Mouse (Mus musculus) large intestine, adult 2 months (tissue): ENCODE data around the gene Ntrk3. TPM values are rescaled to one million over a fixed set of nuclear protein-coding genes. Genes with fewer than 3 reads are reported as not detected.

ENCODE experiments used
- DNase-seq: peaks from one replicate; pipeline ENCODE4 v3.0.0-alpha.2; 2012; ENCODE audit warnings: low read depth, low spot score
- WGBS: fragments of 180-500 bp; shearing (Covaris S2); methylation state at CpG from one replicate; pipeline ENCODE4 v1.1.7; 2018; 5-methylcytosine and 5-hydroxymethylcytosine counted together
- polyA plus RNA-seq: library from polyadenylated mRNA; depleted of rRNA; stranded (reverse); fragments of >200 nt; gene quantifications from 2 replicates; pipeline ENCODE4 v1.2.3, GENCODE M21; 2012

Gene Ntrk3
- polyA plus RNA-seq, 1 experiment, result 1.0 TPM

- 31% methylated on average over 4 of the region's 4 CpGs for WGBS
- no peak for DNase-seq
Measured at GRCm38 (mm10) chr7:78653686-78654085, 84.1 kb downstream of the Ntrk3 start.

GRCm38 (mm10) chr7:78652296-78652695, 85.5 kb downstream of the Ntrk3 start:
- no peak for DNase-seq
- 52% methylated on average over 1 of the region's 1 CpGs for WGBS

- no peak for DNase-seq
- 31% methylated on average over 1 of the region's 1 CpGs for WGBS
Measured at GRCm38 (mm10) chr7:78651540-78651939, 86.3 kb downstream of the Ntrk3 start.

GRCm38 (mm10) chr7:78643667-78644066, 94.1 kb downstream of the Ntrk3 start:
- WGBS, result 56% methylated on average over 6 of the region's 6 CpGs
- DNase-seq, result no peak

GRCm38 (mm10) chr7:78623686-78624085, 114.1 kb downstream of the Ntrk3 start:
- DNase-seq, result no peak
- WGBS, result 33% methylated on average over 4 of the region's 4 CpGs

GRCm38 (mm10) chr7:78621115-78621514, 116.7 kb downstream of the Ntrk3 start:
- 13% methylated on average over 4 of the region's 4 CpGs for WGBS
- no peak for DNase-seq

- no peak for DNase-seq
- WGBS, result 78% methylated on average over 9 of the region's 9 CpGs
Measured at GRCm38 (mm10) chr7:78619818-78620577, 117.8 kb downstream of the Ntrk3 start.

GRCm38 (mm10) chr7:78605538-78606130, 132.2 kb downstream of the Ntrk3 start:
- DNase-seq, result no peak
- 32% methylated on average over 5 of the region's 5 CpGs for WGBS

GRCm38 (mm10) chr7:78603922-78604321, 133.9 kb downstream of the Ntrk3 start:
- 8% methylated on average over 7 of the region's 7 CpGs for WGBS
- no peak for DNase-seq

GRCm38 (mm10) chr7:78601851-78602250, 136.0 kb downstream of the Ntrk3 start:
- DNase-seq, result no peak
- 67% methylated on average over 3 of the region's 3 CpGs for WGBS

- DNase-seq, result no peak
- 91% methylated on average over 6 of the region's 6 CpGs for WGBS
Measured at GRCm38 (mm10) chr7:78600886-78601285, 136.9 kb downstream of the Ntrk3 start.

GRCm38 (mm10) chr7:78599941-78600677, 137.7 kb downstream of the Ntrk3 start:
- DNase-seq, result no peak
- 65% methylated on average over 6 of the region's 6 CpGs for WGBS

- 32% methylated on average over 12 of the region's 12 CpGs for WGBS
- DNase-seq, result no peak
Measured at GRCm38 (mm10) chr7:78598147-78598546, 139.7 kb downstream of the Ntrk3 start.

- 29% methylated on average over 15 of the region's 15 CpGs for WGBS
- DNase-seq, result no peak
Measured at GRCm38 (mm10) chr7:78597251-78598129, 140.3 kb downstream of the Ntrk3 start.

GRCm38 (mm10) chr7:78596556-78596955, 141.3 kb downstream of the Ntrk3 start:
- DNase-seq, result no peak
- 71% methylated on average over 5 of the region's 5 CpGs for WGBS

- WGBS, result 8% methylated on average over 4 of the region's 4 CpGs
- DNase-seq, result peak; percentile 6
Measured at GRCm38 (mm10) chr7:78595895-78596294, 141.9 kb downstream of the Ntrk3 start.

GRCm38 (mm10) chr7:78592948-78593347, 144.9 kb downstream of the Ntrk3 start:
- WGBS, result 82% methylated on average over 4 of the region's 4 CpGs
- DNase-seq, result no peak

GRCm38 (mm10) chr7:78592172-78592571, 145.6 kb downstream of the Ntrk3 start:
- 62% methylated on average over 1 of the region's 1 CpGs for WGBS
- DNase-seq, result no peak

- no peak for DNase-seq
- WGBS, result 63% methylated on average over 7 of the region's 7 CpGs
Measured at GRCm38 (mm10) chr7:78589766-78590165, 148.0 kb downstream of the Ntrk3 start.

GRCm38 (mm10) chr7:78586800-78587199, 151.0 kb downstream of the Ntrk3 start:
- 31% methylated on average over 3 of the region's 3 CpGs for WGBS

More at GRCm38 (mm10) chr7:78586800-78587199, 151.0 kb downstream of the Ntrk3 start:
- DNase-seq, result no peak
